Mouse (Mus musculus): Measurements from ENCODE around the gene Il2ra. TPM values are rescaled to one million over a fixed set of nuclear protein-coding genes. Genes with fewer than 3 reads are reported as not detected.
"Not testable (repeated sequence)": the region's sequence is repeated elsewhere in the genome, so short reads cannot be mapped to it uniquely, and the experiment has no call there.

The Il2ra gene
- polyA plus RNA-seq, 1 experiment from 2014 or later = not detected

GRCm38 (mm10) chr2:11705201-11706025 lies 62.8 kb downstream of the Il2ra start, which contains the start of gene Il15ra:
Il15ra (plus strand) TSS chr2:11705290.
- Histone ChIP-seq H3K4me2 (ENCODE audit: low read depth, low read length) (peak within 1 kb of the TSS; percentile 67), H3K9me3 (replicated peaks; ENCODE audit: control insufficient read depth, low read length) (no peaks in the 10 kb centered on the region), H3K4me3 (ENCODE audit: low read depth, low read length) (peak within 1 kb of the TSS; percentile 71), H3K4me1 (ENCODE audit: control insufficient read depth, low read depth, low read length) (peaks cover 4% of the 10 kb centered on the region; the same call in 1 of the 2 replicates), H3K27ac (ENCODE audit: low read length) (peak within 1 kb of the TSS; percentile 58), H3K36me3 (ENCODE audit: control insufficient read depth, insufficient read depth) (no peaks in the 10 kb centered on the region), H3K9ac (ENCODE audit: low read depth, low read length) (peak within 1 kb of the TSS; percentile 63), H3K27me3 (ENCODE audit: control insufficient read depth, insufficient read depth, low read depth, low read length) (no peaks in the 10 kb centered on the region)
- WGBS (ENCODE audit: insufficient replicate concordance) = under 1% methylated on average over 37 of the region's 37 CpGs
- peak; percentile 69 for ATAC-seq (ENCODE audit: low read depth)

DNA sequence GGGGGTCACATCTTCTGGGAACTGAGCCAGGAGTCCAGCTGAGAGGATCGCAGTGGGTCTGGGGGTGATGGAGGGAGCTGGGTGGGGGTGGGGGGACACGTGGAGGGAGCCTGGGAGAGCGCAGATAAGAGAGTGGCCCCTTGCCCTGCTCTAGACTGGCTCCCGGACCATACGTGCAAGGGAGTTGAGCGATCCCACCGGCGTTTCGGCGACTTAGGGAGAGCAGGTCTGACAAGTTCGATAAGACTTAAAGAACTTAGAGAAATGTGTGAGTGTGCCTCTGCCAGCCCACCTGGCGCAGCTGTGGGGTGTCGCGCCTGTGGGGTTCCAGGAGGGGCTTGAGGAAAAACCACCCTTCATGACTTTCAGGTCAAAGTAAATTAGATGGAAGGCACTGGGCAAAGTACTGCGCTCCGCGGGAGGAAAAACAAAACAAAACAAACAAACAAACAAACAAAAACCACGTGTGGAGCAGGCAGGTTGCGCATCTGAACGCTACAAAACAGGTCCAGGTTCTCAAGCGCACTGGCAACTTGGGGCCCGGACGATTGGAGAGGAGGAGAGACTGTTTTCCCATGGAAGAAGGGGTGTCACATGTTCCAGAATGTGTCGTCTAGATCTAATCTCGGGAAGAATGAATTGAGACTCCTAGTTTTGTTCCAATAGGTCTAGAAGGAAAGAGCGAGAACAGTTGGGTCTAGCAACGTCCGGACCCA lies 63.6 kb downstream of the Il2ra start:
- H3K36me3 ChIP-seq (ENCODE audit: control insufficient read depth, insufficient read depth) = no peaks in the 10 kb centered on the region
- 5% methylated on average over 28 of the region's 28 CpGs for WGBS (ENCODE audit: insufficient replicate concordance)
- peak; percentile 35 for ATAC-seq (ENCODE audit: low read depth)
- H3K4me3 ChIP-seq (ENCODE audit: low read depth, low read length) = peak overlapping the region; percentile 71
- peak overlapping the region; percentile 67 for H3K4me2 ChIP-seq (ENCODE audit: low read depth, low read length)
- peaks cover 4% of the 10 kb centered on the region; the same call in 1 of the 2 replicates for H3K4me1 ChIP-seq (ENCODE audit: control insufficient read depth, low read depth, low read length)
- H3K9me3 ChIP-seq (replicated peaks; ENCODE audit: control insufficient read depth, low read length) = no peaks in the 10 kb centered on the region
- H3K27ac ChIP-seq (ENCODE audit: low read length) = peak overlapping the region; percentile 58
- peak overlapping the region; percentile 63 for H3K9ac ChIP-seq (ENCODE audit: low read depth, low read length)
- no peaks in the 10 kb centered on the region for H3K27me3 ChIP-seq (ENCODE audit: control insufficient read depth, insufficient read depth, low read depth, low read length)

- H3K9me3 ChIP-seq (replicated peaks; ENCODE audit: control insufficient read depth, low read length) = no peaks in the 10 kb centered on the region
- H3K9ac ChIP-seq (ENCODE audit: low read depth, low read length) = no peak overlapping the region
- H3K27me3 ChIP-seq (ENCODE audit: control insufficient read depth, insufficient read depth, low read depth, low read length) = no peaks in the 10 kb centered on the region
- H3K4me2 ChIP-seq (ENCODE audit: low read depth, low read length) = peak overlapping the region; percentile 67
- H3K4me3 ChIP-seq (ENCODE audit: low read depth, low read length) = no peak overlapping the region
- no peak for ATAC-seq (ENCODE audit: low read depth)
- H3K36me3 ChIP-seq (ENCODE audit: control insufficient read depth, insufficient read depth) = no peaks in the 10 kb centered on the region
- no peak overlapping the region for H3K27ac ChIP-seq (ENCODE audit: low read length)
- peaks cover 4% of the 10 kb centered on the region; the same call in 1 of the 2 replicates for H3K4me1 ChIP-seq (ENCODE audit: control insufficient read depth, low read depth, low read length)
- 39% methylated on average over 6 of the region's 6 CpGs for WGBS (ENCODE audit: insufficient replicate concordance)
These were observed 64.1 kb downstream of the Il2ra start for GRCm38 (mm10) chr2:11706746-11707065.

- H3K9me3 ChIP-seq (replicated peaks; ENCODE audit: control insufficient read depth, low read length) = no peaks in the 10 kb centered on the region
- H3K4me2 ChIP-seq (ENCODE audit: low read depth, low read length) = no peak overlapping the region
- no peaks in the 10 kb centered on the region for H3K27me3 ChIP-seq (ENCODE audit: control insufficient read depth, insufficient read depth, low read depth, low read length)
- no peak overlapping the region for H3K4me3 ChIP-seq (ENCODE audit: low read depth, low read length)
- H3K9ac ChIP-seq (ENCODE audit: low read depth, low read length) = no peak overlapping the region
- no peaks in the 10 kb centered on the region for H3K36me3 ChIP-seq (ENCODE audit: control insufficient read depth, insufficient read depth)
- WGBS (ENCODE audit: insufficient replicate concordance) = 26% methylated on average over 5 of the region's 5 CpGs
- H3K4me1 ChIP-seq (ENCODE audit: control insufficient read depth, low read depth, low read length) = peaks cover 9% of the 10 kb centered on the region
- H3K27ac ChIP-seq (ENCODE audit: low read length) = no peak overlapping the region
- no peak for ATAC-seq (ENCODE audit: low read depth)
These were observed 65.9 kb downstream of the Il2ra start for GRCm38 (mm10) chr2:11708538-11708937.

DNA sequence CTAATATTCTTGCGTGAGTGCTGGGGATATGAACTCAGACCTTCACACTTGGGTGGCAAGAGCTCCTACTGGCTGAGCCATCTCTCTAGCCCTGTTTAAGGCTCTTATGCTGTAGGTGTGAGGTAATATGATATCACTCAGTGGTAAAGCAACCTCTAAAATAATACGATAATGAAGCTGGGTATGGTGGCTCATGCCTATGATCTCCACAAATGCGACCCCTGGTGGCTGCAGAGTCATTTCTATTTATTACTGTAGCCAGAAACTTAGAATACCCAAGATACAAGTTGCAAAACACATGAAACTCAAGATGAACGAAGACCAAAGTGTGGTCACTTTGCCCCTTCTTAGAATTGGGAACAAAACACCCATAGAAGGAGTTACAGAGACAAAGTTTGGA lies 67.5 kb downstream of the Il2ra start:
- WGBS (ENCODE audit: insufficient replicate concordance) = 40% methylated on average over 4 of the region's 4 CpGs
- H3K36me3 ChIP-seq (ENCODE audit: control insufficient read depth, insufficient read depth); H3K27ac ChIP-seq (ENCODE audit: low read length); H3K27me3 ChIP-seq (ENCODE audit: control insufficient read depth, insufficient read depth, low read depth, low read length); H3K4me1 ChIP-seq (ENCODE audit: control insufficient read depth, low read depth, low read length); ATAC-seq (ENCODE audit: low read depth); H3K4me2 ChIP-seq (ENCODE audit: low read depth, low read length); H3K4me3 ChIP-seq (ENCODE audit: low read depth, low read length); H3K9me3 ChIP-seq (replicated peaks; ENCODE audit: control insufficient read depth, low read length); H3K9ac ChIP-seq (ENCODE audit: low read depth, low read length): not testable (repeated sequence)

- Histone ChIP-seq H3K36me3 (ENCODE audit: control insufficient read depth, insufficient read depth) (no peaks in the 10 kb centered on the region), H3K9ac (ENCODE audit: low read depth, low read length) (no peak overlapping the region), H3K27ac (ENCODE audit: low read length) (no peak overlapping the region), H3K27me3 (ENCODE audit: control insufficient read depth, insufficient read depth, low read depth, low read length) (no peaks in the 10 kb centered on the region), H3K4me3 (ENCODE audit: low read depth, low read length) (no peak overlapping the region), H3K9me3 (replicated peaks; ENCODE audit: control insufficient read depth, low read length) (no peaks in the 10 kb centered on the region), H3K4me2 (ENCODE audit: low read depth, low read length) (no peak overlapping the region), H3K4me1 (ENCODE audit: control insufficient read depth, low read depth, low read length) (peaks cover 9% of the 10 kb centered on the region)
- no peak for ATAC-seq (ENCODE audit: low read depth)
- 63% methylated on average over 6 of the region's 6 CpGs for WGBS (ENCODE audit: insufficient replicate concordance)
These were observed 69.9 kb downstream of the Il2ra start for GRCm38 (mm10) chr2:11712483-11712990.

- Histone ChIP-seq H3K27me3 (ENCODE audit: control insufficient read depth, insufficient read depth, low read depth, low read length) (no peaks in the 10 kb centered on the region), H3K36me3 (ENCODE audit: control insufficient read depth, insufficient read depth) (no peaks in the 10 kb centered on the region), H3K9ac (ENCODE audit: low read depth, low read length) (no peak overlapping the region), H3K4me3 (ENCODE audit: low read depth, low read length) (no peak overlapping the region), H3K27ac (ENCODE audit: low read length) (peak overlapping the region; percentile 17; the same call in 1 of the 2 replicates), H3K4me2 (ENCODE audit: low read depth, low read length) (no peak overlapping the region), H3K4me1 (ENCODE audit: control insufficient read depth, low read depth, low read length) (peaks cover 9% of the 10 kb centered on the region), H3K9me3 (replicated peaks; ENCODE audit: control insufficient read depth, low read length) (no peaks in the 10 kb centered on the region)
- ATAC-seq (ENCODE audit: low read depth) = peak; percentile 72
- WGBS (ENCODE audit: insufficient replicate concordance) = 52% methylated on average over 3 of the region's 3 CpGs
These were observed 70.4 kb downstream of the Il2ra start for GRCm38 (mm10) chr2:11713021-11713420.

DNA sequence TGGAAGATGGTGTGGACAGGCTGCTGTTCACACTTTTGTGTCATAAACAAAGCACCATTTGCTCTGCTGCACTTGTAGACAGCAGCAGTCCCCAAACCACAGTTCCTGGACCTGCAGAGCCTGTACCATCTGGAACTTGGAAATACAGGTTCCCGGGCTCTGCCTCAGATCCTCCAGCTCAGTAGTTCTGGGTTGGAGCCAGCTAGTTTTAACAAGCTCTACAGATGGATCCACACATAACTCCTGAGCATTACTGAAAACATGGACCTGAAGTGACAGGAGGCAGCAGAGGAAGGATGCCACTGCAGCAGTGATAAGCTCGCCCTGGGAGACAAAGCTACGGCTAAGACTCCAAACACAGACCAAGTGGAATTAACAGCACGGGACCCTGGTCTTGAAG lies 71.9 kb downstream of the Il2ra start:
- Histone ChIP-seq H3K9ac (ENCODE audit: low read depth, low read length) (no peak overlapping the region), H3K4me3 (ENCODE audit: low read depth, low read length) (no peak overlapping the region), H3K27me3 (ENCODE audit: control insufficient read depth, insufficient read depth, low read depth, low read length) (no peaks in the 10 kb centered on the region), H3K36me3 (ENCODE audit: control insufficient read depth, insufficient read depth) (no peaks in the 10 kb centered on the region), H3K4me1 (ENCODE audit: control insufficient read depth, low read depth, low read length) (peaks cover 7% of the 10 kb centered on the region), H3K27ac (ENCODE audit: low read length) (no peak overlapping the region), H3K4me2 (ENCODE audit: low read depth, low read length) (no peak overlapping the region), H3K9me3 (replicated peaks; ENCODE audit: control insufficient read depth, low read length) (no peaks in the 10 kb centered on the region)
- 63% methylated on average over 4 of the region's 4 CpGs for WGBS (ENCODE audit: insufficient replicate concordance)
- ATAC-seq (ENCODE audit: low read depth) = no peak

GRCm38 (mm10) chr2:11718573-11718972 lies 76.0 kb downstream of the Il2ra start:
- WGBS (ENCODE audit: insufficient replicate concordance) = 60% methylated on average over 2 of the region's 2 CpGs
- no peak overlapping the region for H3K9ac ChIP-seq (ENCODE audit: low read depth, low read length)
- no peak overlapping the region for H3K4me2 ChIP-seq (ENCODE audit: low read depth, low read length)
- H3K9me3 ChIP-seq (replicated peaks; ENCODE audit: control insufficient read depth, low read length) = no peaks in the 10 kb centered on the region
- no peak overlapping the region for H3K4me3 ChIP-seq (ENCODE audit: low read depth, low read length)
- no peaks in the 10 kb centered on the region for H3K27me3 ChIP-seq (ENCODE audit: control insufficient read depth, insufficient read depth, low read depth, low read length)
- H3K27ac ChIP-seq (ENCODE audit: low read length) = peak overlapping the region; percentile 37; the same call in 1 of the 2 replicates
- no peaks in the 10 kb centered on the region; the same call in none of the 2 replicates for H3K4me1 ChIP-seq (ENCODE audit: control insufficient read depth, low read depth, low read length)
- no peaks in the 10 kb centered on the region for H3K36me3 ChIP-seq (ENCODE audit: control insufficient read depth, insufficient read depth)
- peak; percentile 76 for ATAC-seq (ENCODE audit: low read depth)

Measured in liver, embryonic 16.5 days (tissue).